Mouse (Mus musculus) kidney, embryonic 16.5 days (tissue): ENCODE data around the gene Atp1a2. TPM values are rescaled to one million over a fixed set of nuclear protein-coding genes. Genes with fewer than 3 reads are reported as not detected.
A peak's percentile ranks its signal among the peaks of the same experiment; 100 is the strongest.

Experiments
- ATAC-seq: fragments of 200-750 bp; cut with Nextera tagmentation; 2 replicates; pipeline ENCODE4 v1.8.0; 2017; ENCODE audit warnings: moderate TSS enrichment; ENCODE audit not compliant: low FRiP score, low TSS enrichment
- H3K27ac ChIP-seq: fragments of 300-500 bp; sonication (generic); 2 replicates; pipeline ENCODE4 v1.5.1; 2014; ENCODE audit warnings: low read length
- H3K27me3 ChIP-seq: fragments of 300-500 bp; sonication (generic); 2 replicates; pipeline ENCODE4 v1.6.1; 2014; ENCODE audit warnings: low read length, control low read depth, mixed read lengths; ENCODE audit not compliant: insufficient read depth
- H3K36me3 ChIP-seq: fragments of 300-500 bp; sonication (generic); 2 replicates; pipeline ENCODE4 v1.6.1; 2014; ENCODE audit warnings: low read length, control low read depth, mixed read lengths; ENCODE audit not compliant: insufficient read depth
- H3K4me1 ChIP-seq: fragments of 300-500 bp; sonication (generic); 2 replicates; pipeline ENCODE4 v1.6.1; 2014; ENCODE audit warnings: low read length, control low read depth, mixed read lengths; ENCODE audit not compliant: insufficient read depth
- H3K4me2 ChIP-seq: fragments of 300-500 bp; sonication (generic); replicated peaks from 2 replicates; pipeline ENCODE4 v1.6.1; 2014; ENCODE audit warnings: low read depth, low read length
- H3K4me3 ChIP-seq: fragments of 300-500 bp; sonication (generic); 2 replicates; pipeline ENCODE4 v1.5.1; 2014; ENCODE audit warnings: mild to moderate bottlenecking, low read length
- H3K9ac ChIP-seq: fragments of 300-500 bp; sonication (generic); replicated peaks from 2 replicates; pipeline ENCODE4 v1.6.1; 2014; ENCODE audit warnings: low read length
- H3K9me3 ChIP-seq: fragments of 300-500 bp; sonication (generic); 2 replicates; pipeline ENCODE4 v1.6.1; 2016; ENCODE audit warnings: low read length, control low read depth
- WGBS: fragments of 180-500 bp; shearing (Covaris S2); extraction: QIAGEN DNeasy Blood & Tissue Kit; methylation state at CpG from one replicate; pipeline ENCODE4 v1.1.7; 2014; 5-methylcytosine and 5-hydroxymethylcytosine counted together
- polyA plus RNA-seq: library from polyadenylated mRNA; unstranded; fragments of >200 nt; fragmentation: Nextera tagmentation; extraction: Ambion mirVana; gene quantifications from 2 replicates; pipeline ENCODE4 v1.2.1, GENCODE M21; 2015

Atp1a2 gene
- polyA plus RNA-seq, 1 experiment from 2014 or later = 2.4 TPM

DNA sequence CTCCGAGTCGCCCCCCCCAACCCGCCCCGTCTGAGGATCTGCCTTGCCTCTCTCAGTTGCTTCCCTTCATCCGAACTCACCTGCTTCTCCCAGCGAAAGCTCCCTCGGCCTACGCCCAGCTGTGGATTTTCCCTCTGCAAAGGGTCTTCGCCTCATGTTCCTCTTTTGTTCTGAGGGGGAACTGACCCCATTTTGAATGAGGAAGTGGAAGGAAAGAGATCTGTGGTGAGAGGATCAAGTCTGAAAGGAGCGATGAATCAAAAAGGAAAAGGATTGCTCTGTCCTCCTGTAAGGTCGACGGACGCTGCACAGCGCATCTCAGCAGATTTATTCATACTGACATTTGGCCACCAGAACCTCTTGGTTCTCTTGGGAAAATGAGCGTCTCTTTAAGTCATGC is 37.9 kb upstream of the Atp1a2 start:
- no peak overlapping the region for H3K4me2 ChIP-seq
- 69% methylated on average over 15 of the region's 15 CpGs for WGBS
- peaks cover 28% of the 10 kb centered on the region for H3K27me3 ChIP-seq
- no peaks in the 10 kb centered on the region for H3K9me3 ChIP-seq
- H3K36me3 ChIP-seq = no peaks in the 10 kb centered on the region
- no peak overlapping the region for H3K9ac ChIP-seq
- peaks cover 6% of the 10 kb centered on the region; the same call in 1 of the 2 replicates for H3K4me1 ChIP-seq
- no peak overlapping the region for H3K4me3 ChIP-seq
- ATAC-seq = no peak
- no peak overlapping the region for H3K27ac ChIP-seq

DNA sequence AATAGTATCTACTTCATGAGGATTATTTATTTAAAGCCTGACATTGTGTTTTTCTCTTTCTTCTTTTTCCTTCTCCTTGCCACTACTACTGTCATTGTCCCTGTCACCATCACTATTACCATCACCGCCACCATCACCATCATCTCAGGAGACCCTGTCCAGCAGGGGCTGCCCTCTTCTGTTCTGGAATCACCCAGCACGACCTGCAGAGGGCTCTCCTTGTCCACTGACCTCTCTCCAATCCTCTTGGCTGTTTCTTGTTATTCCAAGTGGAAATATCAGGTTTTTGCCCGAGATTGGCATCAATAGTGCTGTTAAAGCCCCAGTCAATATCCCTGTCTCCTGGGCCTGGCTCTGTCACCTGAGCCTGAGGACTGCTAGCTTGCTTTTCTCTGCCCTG is 35.6 kb upstream of the Atp1a2 start:
- Histone ChIP-seq H3K4me3 (no peak overlapping the region), H3K27me3 (peaks cover 34% of the 10 kb centered on the region), H3K27ac (no peak overlapping the region), H3K36me3 (no peaks in the 10 kb centered on the region), H3K4me1 (no peaks in the 10 kb centered on the region), H3K4me2 (no peak overlapping the region), H3K9me3 (no peaks in the 10 kb centered on the region), H3K9ac (no peak overlapping the region)
- no peak for ATAC-seq
- 18% methylated on average over 3 of the region's 3 CpGs for WGBS

DNA sequence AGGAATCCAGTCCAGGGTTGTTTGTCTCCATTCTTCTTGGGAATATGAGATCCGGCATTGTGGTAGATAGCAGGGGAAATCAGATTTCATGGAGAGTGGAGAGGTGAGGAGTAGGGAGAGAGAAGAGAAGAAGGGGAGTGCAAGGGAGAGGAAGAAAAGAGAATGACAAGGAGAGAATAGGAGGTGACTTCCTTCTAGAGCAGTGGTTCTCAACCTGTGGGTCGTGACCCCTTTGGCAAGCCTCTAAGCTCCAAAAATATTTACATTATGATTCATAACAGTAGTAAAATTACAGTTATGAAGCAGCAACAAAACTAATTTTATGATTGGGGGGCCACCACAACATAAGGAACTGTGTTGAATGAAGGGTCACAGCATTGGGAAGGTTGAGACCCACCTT is 35.1 kb upstream of the Atp1a2 start:
- Histone ChIP-seq H3K4me2 (no peak overlapping the region), H3K4me1 (no peaks in the 10 kb centered on the region), H3K27ac (no peak overlapping the region), H3K9ac (no peak overlapping the region), H3K27me3 (peaks cover 35% of the 10 kb centered on the region), H3K36me3 (no peaks in the 10 kb centered on the region), H3K9me3 (no peaks in the 10 kb centered on the region), H3K4me3 (no peak overlapping the region)
- 70% methylated on average over 2 of the region's 2 CpGs for WGBS
- no peak for ATAC-seq

GRCm38 (mm10) chr1:172331422-172331947 is 33.6 kb upstream of the Atp1a2 start:
- Histone ChIP-seq H3K4me2 (no peak overlapping the region), H3K27ac (no peak overlapping the region), H3K9ac (no peak overlapping the region), H3K36me3 (no peaks in the 10 kb centered on the region), H3K9me3 (no peaks in the 10 kb centered on the region), H3K27me3 (peaks cover 47% of the 10 kb centered on the region), H3K4me1 (no peaks in the 10 kb centered on the region), H3K4me3 (no peak overlapping the region)
- WGBS = 79% methylated on average over 8 of the region's 8 CpGs
- no peak for ATAC-seq

DNA sequence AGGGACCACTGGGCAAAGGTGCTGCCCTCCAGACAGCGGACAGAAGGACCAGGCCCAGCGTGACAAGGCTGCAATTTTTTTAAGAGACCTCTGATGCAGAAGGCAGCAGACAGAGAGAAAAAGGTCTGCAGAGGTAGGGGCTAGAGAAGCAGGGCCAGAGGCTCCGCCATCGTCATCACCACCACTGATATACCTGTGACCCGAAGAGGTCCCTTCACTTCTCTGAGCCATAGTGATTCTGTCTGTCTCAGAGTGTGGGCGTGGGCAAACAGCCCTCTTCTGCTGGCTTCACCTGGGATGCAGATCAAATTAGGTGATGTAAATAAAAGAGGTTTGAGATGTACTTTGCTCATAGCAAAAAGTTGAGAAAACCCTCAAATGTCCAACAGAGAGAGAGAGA is 31.8 kb upstream of the Atp1a2 start:
- Histone ChIP-seq H3K36me3 (no peaks in the 10 kb centered on the region), H3K4me3 (no peak overlapping the region), H3K9ac (no peak overlapping the region), H3K4me2 (no peak overlapping the region), H3K27me3 (peaks cover 63% of the 10 kb centered on the region), H3K27ac (no peak overlapping the region), H3K4me1 (0 out of 2 replicates have a peak, but pooled peaks cover 3% of the 10 kb centered on the region), H3K9me3 (no peaks in the 10 kb centered on the region)
- 74% methylated on average over 6 of the region's 6 CpGs for WGBS
- no peak for ATAC-seq

- no peak within 1 kb of the TSS for H3K4me3 ChIP-seq
- H3K4me1 ChIP-seq = 0 out of 2 replicates have a peak, but pooled peaks cover 3% of the 10 kb centered on the region
- H3K27ac ChIP-seq = no peak within 1 kb of the TSS
- no peaks in the 10 kb centered on the region for H3K36me3 ChIP-seq
- WGBS = 30% methylated on average over 9 of the region's 9 CpGs
- peaks cover 63% of the 10 kb centered on the region for H3K27me3 ChIP-seq
- ATAC-seq = no peak
- no peaks in the 10 kb centered on the region for H3K9me3 ChIP-seq
- H3K9ac ChIP-seq = no peak within 1 kb of the TSS
- H3K4me2 ChIP-seq = no peak within 1 kb of the TSS
Measured at GRCm38 (mm10) chr1:172329131-172329530, 31.3 kb upstream of the Atp1a2 start, which contains the start of gene Kcnj9. Gene Kcnj9 (minus strand): TSS chr1:172329318.

GRCm38 (mm10) chr1:172328461-172328860 is 30.6 kb upstream of the Atp1a2 start:
- ATAC-seq = no peak
- 72% methylated on average over 7 of the region's 7 CpGs for WGBS
- no peaks in the 10 kb centered on the region for H3K9me3 ChIP-seq
- H3K36me3 ChIP-seq = no peaks in the 10 kb centered on the region
- H3K4me2 ChIP-seq = no peak overlapping the region
- no peak overlapping the region for H3K4me3 ChIP-seq
- H3K4me1 ChIP-seq = 0 out of 2 replicates have a peak, but pooled peaks cover 3% of the 10 kb centered on the region
- no peak overlapping the region for H3K27ac ChIP-seq
- peaks cover 63% of the 10 kb centered on the region for H3K27me3 ChIP-seq
- H3K9ac ChIP-seq = no peak overlapping the region

- Histone ChIP-seq H3K27ac (no peak overlapping the region), H3K9me3 (no peaks in the 10 kb centered on the region), H3K36me3 (no peaks in the 10 kb centered on the region), H3K4me2 (no peak overlapping the region), H3K4me1 (0 out of 2 replicates have a peak, but pooled peaks cover 3% of the 10 kb centered on the region), H3K27me3 (peaks cover 63% of the 10 kb centered on the region), H3K4me3 (no peak overlapping the region), H3K9ac (no peak overlapping the region)
- no peak for ATAC-seq
- WGBS = 84% methylated on average over 3 of the region's 3 CpGs
Measured at GRCm38 (mm10) chr1:172328041-172328440, 30.2 kb upstream of the Atp1a2 start.

- Histone ChIP-seq H3K36me3 (no peaks in the 10 kb centered on the region), H3K4me1 (0 out of 2 replicates have a peak, but pooled peaks cover 3% of the 10 kb centered on the region), H3K27me3 (peaks cover 63% of the 10 kb centered on the region), H3K4me2 (no peak overlapping the region), H3K9ac (no peak overlapping the region), H3K27ac (no peak overlapping the region), H3K4me3 (no peak overlapping the region), H3K9me3 (no peaks in the 10 kb centered on the region)
- ATAC-seq = no peak
- 73% methylated on average over 16 of the region's 16 CpGs for WGBS
Measured at GRCm38 (mm10) chr1:172327206-172328001, 29.5 kb upstream of the Atp1a2 start.

- Histone ChIP-seq H3K9me3 (no peaks in the 10 kb centered on the region), H3K9ac (peak overlapping the region; percentile 54), H3K4me3 (peak overlapping the region; percentile 50), H3K4me1 (0 out of 2 replicates have a peak, but pooled peaks cover 3% of the 10 kb centered on the region), H3K36me3 (no peaks in the 10 kb centered on the region), H3K4me2 (peak overlapping the region; percentile 81), H3K27me3 (peaks cover 63% of the 10 kb centered on the region), H3K27ac (no peak overlapping the region)
- no peak for ATAC-seq
- 60% methylated on average over 11 of the region's 11 CpGs for WGBS
Measured at GRCm38 (mm10) chr1:172326684-172327083, 28.8 kb upstream of the Atp1a2 start.
